Mouse (Mus musculus) left cerebral cortex, postnatal 36 days (tissue): Measurements from ENCODE around the gene Smim11. TPM values are rescaled to one million over a fixed set of nuclear protein-coding genes. Genes with fewer than 3 reads are reported as not detected.
A peak's percentile ranks its signal among the peaks of the same experiment; 100 is the strongest.

Experiments
- DNase-seq, 2 experiments: peaks; one replicate each; pipeline ENCODE4 v3.0.0; 2021 to 2022; ENCODE audit warnings: low spot score in 2 of 2, mixed read lengths in 1 of 2
- intact Hi-C: fragments of 180-260 bp; cut with DNase I; formaldehyde crosslinking; loops from one replicate; pipeline ENCODE4 v1.15.1; 2025
- total RNA-seq, 2 experiments: library from RNA; stranded (reverse); gene quantifications; 2 replicates each; pipeline ENCODE4 v1.2.3; 2021

The Smim11 gene
- total RNA-seq, result 10 to 100 TPM; 15.8 to 16.2 TPM

DNA sequence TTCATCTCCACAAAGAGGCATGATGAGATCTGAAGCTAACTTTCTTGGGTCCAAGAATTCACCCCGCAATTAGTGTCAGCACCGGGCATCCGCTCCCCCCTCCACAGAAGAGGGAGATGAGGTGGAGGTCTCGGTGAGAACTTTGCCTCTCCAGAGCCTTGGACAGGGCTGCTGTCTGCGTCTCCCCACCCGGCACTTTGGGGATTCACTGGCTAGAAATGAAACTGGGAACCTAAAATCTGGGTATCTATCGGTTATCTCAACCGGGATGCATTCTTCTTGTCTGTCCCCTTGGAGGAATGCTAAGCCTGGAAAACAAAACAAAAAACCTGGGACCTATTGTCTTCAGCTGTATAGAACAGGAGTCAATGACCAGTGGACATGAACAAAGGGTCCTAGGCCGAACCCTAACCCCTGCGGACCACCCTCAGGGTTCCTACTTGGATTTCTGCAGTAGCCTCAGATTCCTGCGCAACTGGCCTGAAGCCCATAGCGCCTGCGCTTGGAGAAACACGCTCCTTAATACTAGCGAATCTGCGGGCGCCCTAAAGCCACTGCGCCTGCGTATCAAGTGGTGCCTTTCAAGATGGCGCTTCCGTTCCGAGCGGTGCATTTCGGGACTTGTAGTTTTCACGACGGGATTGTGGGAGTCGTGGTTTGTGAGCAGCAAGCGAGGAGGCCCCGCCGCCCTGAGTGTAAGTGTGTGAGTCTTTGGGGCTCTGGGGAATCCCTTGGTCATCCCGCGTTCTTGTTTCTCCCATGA, at the start of gene Smim11:
Smim11 (plus strand) TSS at position 638 of the 763 bp plus-strand sequence.
- intact Hi-C loops, result loop anchor here (2.0 to 5.0 kb wide), 2 partner anchors 244 to 370 kb away; partner anchors contain the start of genes Gm49711, Mrps6 and Slc5a3
- peak; percentile 94 to 95 for DNase-seq

DNA sequence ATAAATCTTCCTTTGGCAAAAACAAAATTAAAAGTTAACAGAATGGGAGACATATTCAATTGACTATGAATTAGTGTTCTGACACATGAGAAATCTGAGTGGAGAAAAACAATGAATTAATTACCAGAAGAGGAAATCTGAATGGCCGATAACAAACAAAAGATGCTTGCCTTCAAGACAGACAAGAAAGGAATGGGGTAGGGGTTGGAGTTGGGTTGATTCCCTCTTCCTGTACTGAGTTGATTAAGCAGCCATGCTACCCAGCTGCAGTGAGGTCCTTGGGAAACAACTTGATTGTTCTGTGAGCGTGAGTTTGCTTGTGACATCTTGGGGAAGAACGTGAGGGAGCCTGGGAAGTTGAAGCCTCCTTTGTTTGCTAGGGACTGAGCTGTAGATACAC, 46.8 kb upstream of the Smim11 start:
- intact Hi-C loops, result no loop called here
- no peak for DNase-seq

DNA sequence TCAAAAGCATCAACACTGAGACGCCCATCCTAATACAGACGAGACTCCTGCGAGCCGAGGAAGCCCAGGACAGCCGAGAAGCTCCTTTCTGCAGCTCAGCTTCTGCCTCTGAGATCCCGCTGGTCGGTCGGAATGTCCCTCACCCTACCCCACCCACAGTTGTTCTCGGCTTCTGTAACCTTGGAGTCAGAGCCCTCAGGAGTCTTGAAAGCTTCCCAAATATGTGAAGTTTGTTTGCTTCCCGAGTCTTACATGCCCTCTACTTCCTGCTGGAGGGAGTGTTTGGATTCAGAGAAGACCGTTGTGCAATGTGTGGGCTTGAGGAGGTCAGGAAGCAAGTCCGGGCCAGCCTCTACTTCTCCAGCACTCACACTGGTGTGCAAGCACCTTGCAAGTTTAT, 33.2 kb upstream of the Smim11 start:
- intact Hi-C loops, result no loop called here
- no peak for DNase-seq

DNA sequence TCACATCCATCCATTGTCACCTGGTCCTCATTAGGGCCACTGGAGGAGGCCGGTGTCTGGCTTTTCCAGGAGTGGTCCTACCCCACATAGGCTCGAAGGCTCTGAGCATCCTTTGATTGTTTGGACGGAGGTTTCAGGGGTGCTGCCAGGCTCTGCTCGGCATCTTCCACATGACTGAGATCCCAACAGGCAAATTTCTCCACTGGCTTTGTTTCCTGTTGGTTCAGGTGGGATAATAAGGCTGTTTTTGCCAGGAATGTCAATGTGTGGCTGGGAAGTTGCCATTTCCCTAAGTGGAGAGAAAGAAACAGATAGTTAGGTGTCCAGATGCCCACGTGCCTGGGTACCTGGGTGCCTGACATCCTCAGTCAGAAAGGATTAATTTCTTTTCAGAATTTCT, 26.6 kb upstream of the Smim11 start:
- DNase-seq, result no peak
- intact Hi-C loops, result no loop called here

DNA sequence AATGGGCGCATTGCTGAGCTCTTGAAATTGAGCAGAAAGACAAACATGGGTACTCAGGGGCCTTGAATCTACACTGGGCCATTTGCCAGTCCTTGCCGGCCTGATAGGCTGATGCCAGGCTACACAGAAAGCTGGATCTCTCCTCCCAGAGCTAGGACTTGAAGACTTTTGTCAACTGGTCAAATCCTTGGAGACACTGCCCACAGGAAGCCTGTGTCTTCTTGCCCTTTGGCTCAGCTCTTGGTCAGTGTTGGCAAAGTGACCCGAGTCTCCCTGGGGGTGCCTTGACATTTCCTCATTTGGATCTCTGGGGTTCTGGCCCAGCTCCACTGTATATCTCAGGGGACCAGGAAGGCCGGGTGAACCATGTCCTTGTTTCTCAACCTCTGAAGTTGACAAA, 25.6 kb upstream of the Smim11 start:
- no peak for DNase-seq

DNA sequence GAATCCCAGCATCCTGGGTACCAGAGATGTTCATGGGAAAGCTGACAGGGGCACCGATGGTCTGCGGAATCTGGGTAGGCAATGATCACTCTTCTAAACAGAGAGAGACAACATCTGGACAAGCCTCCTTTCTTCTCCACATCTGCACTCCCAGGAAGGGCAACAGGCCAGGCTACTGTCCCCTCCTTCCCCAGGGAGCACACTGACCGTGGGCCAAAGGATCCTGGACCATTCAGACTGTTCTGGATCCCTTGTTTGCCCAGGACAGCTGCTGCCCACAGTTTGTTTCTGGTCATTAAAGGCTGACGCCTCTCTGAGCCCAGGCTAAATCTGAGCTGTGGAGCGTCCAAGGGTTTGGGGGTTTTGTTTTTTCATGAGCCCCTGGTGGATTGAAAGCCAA, 18.4 kb upstream of the Smim11 start:
- no peak for DNase-seq
- intact Hi-C loops, result no loop called here

More for the DNA sequence above, 25.6 kb upstream of the Smim11 start:
- intact Hi-C loops, result no loop called here

DNA sequence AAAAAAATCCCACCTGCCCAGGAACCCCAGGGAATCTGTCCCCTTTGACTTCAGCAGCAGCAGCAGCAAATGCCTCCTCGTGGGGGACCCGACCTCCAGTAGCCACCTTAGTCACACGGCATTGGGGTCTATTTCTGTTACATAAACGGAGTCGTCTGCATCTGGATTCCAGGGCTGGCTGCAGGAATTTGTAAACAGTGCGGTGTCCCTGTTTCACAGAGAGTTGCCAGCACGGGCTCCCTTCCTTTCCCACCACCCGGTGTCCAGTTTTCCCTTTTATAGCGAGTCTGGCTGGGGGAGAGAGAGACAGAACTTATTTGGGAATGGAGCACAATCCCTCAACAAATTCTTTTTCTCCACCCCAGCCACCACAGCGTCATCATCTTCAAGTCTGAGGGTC, 16.0 kb upstream of the Smim11 start:
- intact Hi-C loops, result loop anchor here (5.0 kb wide), 1 partner anchor 228 kb away; the partner anchor contains the start of genes Gm49711, Mrps6 and Slc5a3

DNA sequence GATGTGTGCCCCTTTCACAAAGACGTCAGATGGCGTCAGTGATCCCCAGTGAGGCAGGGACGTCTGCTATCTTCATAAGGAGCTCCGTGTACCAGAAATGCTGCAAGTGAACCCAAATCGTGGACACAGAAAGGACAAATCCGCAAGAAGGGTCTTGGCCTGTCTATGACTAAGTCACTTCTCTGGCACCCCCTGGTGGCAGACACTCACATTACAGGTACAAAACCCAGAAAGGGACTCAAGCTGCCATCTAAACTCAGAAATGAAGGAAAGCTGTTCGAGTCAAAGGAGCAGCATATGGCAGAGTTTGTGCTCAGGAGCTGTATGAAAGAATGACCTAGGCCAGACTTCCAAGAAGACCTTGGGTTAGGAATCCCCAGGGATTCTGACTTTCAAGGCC, 14.5 kb upstream of the Smim11 start:
- peak; percentile 67 to 85 for DNase-seq
- intact Hi-C loops, result loop anchor here (1.0 to 5.0 kb wide), 2 partner anchors 229 to 350 kb away; partner anchors contain the start of genes Gm49711, Mrps6 and Slc5a3

More for the DNA sequence above, 16.0 kb upstream of the Smim11 start:
- no peak for DNase-seq

DNA sequence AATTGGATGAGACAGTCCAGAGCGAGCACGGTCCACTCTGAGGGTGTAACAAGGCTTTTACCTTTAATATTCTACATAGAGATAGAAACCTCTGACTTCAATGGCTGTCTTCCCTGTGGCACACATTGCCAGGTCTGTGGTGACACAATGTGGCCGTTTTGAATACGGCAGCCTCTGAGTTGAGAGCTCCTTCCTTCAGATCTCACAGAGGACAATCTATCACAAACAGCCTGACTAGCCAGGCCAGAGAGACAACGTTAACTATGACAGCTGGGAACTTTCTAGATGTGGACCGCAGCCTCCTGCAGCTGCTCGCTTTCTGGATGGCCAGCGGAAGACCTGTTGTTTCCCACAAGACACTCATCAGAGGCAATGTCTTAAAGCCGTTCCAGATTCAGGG, 12.3 kb upstream of the Smim11 start:
- intact Hi-C loops, result loop anchor here (5.0 kb wide), 1 partner anchor 231 kb away; the partner anchor contains the start of genes Gm49711, Mrps6 and Slc5a3
- no peak for DNase-seq

DNA sequence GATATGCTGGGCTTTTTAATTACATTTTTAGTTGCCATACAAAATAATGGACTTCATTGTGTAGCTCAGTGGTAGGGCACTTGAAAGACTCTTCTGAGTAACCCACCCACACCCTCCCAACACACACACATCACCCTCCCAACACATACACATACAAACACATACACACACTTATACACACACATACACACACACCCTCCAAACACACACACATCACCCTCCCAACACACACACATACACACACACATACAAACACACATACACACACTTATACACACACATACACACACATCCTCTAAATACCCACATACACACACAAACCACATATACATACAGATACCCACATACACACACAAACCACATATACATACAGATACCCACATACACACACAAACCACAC, 11.0 kb upstream of the Smim11 start:
- DNase-seq, result no peak

DNA sequence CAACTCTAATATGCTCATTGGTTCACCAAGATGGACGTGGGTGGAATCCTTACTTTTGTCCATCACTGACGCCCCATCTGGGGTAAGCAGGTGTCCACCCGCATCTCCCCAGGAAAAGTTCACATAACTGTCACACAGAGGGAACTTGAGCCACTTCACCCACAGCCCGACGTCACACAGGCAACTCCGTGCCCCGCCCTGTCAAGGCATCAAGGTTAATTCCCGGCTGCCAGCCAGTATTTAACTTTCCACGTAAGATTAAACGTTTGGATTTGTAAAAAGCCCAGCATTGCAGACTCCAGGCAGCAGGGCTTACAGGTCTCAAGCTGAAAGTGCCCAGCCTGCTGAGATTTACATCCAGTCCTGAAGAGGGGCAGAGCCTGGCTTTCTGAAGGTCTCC, 9.0 kb upstream of the Smim11 start, which contains the start of gene Kcne2:
Kcne2 (plus strand) TSS at position 289 of the 400 bp plus-strand sequence.
- intact Hi-C loops, result no loop called here
- DNase-seq, result no peak

More for the DNA sequence above, 11.0 kb upstream of the Smim11 start:
- intact Hi-C loops, result no loop called here

DNA sequence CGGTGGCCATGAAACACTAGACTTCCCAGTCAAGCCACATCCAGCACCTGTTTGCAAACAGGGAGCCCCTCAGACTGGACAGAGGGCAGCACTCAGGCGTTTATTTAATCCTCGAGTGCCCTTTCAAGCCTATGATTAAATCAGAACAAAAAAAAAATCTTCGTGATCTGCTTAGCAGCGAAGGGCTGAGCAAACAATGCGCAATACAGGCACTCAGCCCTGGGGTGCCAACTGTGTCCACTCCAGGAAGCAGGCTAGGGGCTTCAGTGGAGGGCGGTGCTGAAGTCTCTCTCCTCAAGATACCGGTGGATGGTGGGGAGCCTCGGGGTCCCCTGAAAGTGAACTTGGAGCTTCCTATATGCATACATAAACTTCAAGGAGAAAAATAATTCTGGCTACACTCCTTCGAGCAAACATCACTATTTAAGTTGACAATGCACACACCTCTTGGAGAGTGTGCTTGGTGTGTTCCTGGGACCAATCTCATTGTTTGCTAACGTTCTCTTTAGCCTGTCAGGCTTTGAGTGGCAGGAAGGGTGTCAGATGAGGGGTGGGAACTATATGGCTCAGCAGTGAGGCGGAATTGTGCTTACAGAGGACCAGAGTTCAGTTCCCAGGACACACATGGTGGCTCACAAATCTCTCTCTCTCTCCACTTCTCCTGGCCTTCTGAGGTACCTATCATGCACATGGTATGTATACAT, 6.7 kb upstream of the Smim11 start:
- intact Hi-C loops, result no loop called here

DNA sequence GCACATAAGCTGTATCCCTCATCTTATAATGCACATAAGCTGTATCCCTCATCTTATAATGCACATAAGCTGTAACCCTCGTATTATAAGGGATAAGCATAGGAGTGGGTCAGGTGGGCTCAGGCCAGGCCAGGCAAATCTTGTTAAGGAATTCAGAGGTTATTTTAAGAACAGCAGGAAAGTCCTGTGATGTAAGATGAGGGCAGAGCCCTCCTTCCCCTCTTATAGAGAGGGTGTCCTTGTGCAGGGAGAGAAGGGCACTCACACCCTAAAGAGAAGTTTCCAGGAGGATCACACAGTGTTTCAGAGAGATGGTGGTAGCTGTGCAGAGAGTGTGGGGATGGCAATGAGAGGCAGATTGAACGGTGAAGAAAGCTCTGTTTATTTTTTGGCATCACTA, 5.8 kb upstream of the Smim11 start:
- intact Hi-C loops, result no loop called here
- no peak for DNase-seq

More for the DNA sequence above, 6.7 kb upstream of the Smim11 start:
- no peak for DNase-seq

DNA sequence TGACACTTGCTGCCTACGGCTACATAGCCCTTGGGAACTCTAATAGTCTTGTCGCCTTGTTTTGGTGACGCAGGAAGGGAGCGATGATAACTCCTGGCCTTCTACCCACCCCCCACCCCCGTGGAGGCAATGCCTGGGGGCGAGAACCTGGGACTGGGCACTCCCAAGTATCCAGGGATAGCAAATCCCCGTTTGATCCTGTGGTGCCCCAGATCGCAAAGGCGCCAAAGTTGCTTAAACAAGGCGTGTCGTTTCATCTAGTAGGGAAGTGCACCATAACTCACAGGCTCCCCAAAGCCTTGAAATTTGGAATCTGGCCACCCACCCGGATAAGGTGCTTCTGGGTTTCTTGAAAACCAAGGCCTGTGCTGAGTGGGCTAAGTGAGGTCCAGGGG, 323 bp downstream of the Smim11 start:
- intact Hi-C loops, result loop anchor here (2.0 to 5.0 kb wide), 2 partner anchors 244 to 371 kb away; partner anchors contain the start of genes Gm49711, Mrps6 and Slc5a3

DNA sequence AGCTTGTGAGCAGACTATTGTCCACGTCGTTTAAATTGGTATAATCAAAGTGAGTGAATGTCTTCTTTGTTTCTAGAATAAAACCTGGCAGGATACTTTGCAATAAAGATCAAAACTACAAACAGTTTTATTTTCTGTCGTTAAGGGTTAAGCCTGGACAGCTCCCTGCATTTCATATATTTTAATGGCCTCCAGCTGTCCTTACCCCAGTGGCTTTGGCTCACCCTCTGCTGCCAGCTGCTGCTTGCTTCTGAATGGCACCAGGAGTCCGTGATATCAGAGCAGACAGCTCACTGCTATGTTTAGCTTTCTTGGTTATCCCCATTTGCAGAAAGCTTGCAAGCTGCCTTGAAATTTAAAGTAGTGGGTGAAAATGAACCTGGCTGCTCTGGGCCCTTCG, 903 bp downstream of the Smim11 start:
- intact Hi-C loops, result loop anchor here (2.0 to 5.0 kb wide), 2 partner anchors 245 to 371 kb away; partner anchors contain the start of genes Gm49711, Mrps6 and Slc5a3
- DNase-seq, result no peak

More for the DNA sequence above, 323 bp downstream of the Smim11 start:
- no peak for DNase-seq

DNA sequence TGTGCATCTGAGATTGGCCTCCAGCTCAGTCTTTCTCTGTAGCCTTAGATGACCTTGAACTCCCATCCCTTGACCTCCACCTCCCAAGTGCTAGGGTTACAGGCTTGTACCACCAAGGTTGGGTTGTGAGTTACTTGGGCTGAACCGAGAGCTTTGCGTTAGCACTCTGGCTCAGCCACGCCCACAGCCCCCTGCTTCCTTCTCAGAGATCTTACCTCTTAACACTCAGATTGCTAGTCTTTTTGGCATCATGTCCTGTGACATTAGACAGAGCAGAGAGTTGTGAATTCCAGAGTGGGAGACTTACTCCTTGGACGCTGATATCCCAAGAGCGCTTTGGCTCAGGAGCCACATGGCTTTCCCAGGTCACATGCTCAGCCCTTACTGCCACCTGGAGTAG, 1.4 kb downstream of the Smim11 start:
- intact Hi-C loops, result loop anchor here (5.0 kb wide), 1 partner anchor 245 kb away; the partner anchor contains the start of genes Gm49711, Mrps6 and Slc5a3
- no peak for DNase-seq

DNA sequence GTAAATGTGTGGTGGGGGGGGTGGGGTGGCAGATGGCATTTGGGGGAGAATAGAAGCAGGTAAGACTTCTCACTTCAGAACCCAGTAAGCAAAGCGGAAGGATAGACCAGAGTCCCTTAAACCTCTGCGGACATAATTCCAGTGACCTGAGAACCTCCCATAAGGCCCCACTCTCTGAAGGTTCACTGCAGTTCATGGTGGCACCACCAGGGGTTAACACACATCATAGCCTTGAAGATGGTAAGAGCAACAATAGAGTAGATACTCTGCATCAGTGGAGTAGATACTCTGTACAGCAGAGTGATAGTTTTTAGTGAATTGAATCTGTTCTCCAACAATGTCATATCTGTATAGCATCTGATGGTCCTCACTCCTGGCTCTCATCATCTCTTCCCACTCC, 4.4 kb downstream of the Smim11 start:
- no peak for DNase-seq
- intact Hi-C loops, result no loop called here

DNA sequence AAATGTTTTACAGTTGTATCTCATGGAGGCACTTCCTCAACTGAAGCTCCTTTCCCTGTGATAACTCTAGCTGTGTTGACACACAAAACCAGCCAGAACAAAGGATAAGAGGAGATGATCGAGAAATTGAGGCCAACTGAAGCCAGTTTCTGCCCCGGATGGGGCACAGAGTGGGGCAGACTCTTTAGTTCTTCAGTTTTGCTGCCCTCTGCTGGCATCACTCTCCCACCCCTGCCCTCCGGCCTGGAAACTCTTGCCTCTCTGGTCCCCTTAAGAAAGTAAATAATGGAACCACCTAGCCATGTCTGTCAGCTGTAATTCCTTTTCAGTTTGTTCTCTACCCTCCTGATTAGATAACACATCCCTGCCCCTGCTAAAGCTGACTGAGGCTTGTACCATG, 6.9 kb downstream of the Smim11 start:
- DNase-seq, result no peak
- intact Hi-C loops, result no loop called here

DNA sequence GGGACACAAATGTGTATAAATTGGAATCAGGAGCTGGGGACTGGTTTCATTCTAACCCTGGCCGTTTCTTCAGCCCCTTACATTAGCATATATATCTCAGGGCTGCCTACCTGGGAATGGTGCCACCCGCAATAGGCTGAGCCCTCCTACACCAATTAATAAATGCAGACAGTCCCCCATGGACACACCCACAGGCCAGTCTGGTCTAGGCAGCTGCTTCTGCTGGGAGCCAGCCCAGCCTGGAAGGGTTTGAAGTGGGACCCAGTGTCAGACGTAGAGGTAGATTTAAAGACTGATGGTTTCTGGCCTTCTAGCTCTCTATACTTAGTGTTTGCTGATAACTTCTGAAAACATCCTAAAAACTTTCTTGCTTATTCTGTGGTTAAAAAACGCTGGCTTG, 8.0 kb downstream of the Smim11 start:
- no peak for DNase-seq
- intact Hi-C loops, result no loop called here
